Mouse (Mus musculus): ENCODE data around the gene Hist1h4b.
A peak's percentile ranks its signal among the peaks of the same experiment; 100 is the strongest.
"Not testable (repeated sequence)": the region's sequence is repeated elsewhere in the genome, so short reads cannot be mapped to it uniquely, and the experiment has no call there.

The Hist1h4b gene

GRCm38 (mm10) chr13:23756790-23757189 lies at the start of gene Hist1h4b:
Gene Hist1h4b (plus strand): TSS chr13:23757013.
- peak; percentile 95 for DNase-seq (ENCODE audit: low read depth)

DNA sequence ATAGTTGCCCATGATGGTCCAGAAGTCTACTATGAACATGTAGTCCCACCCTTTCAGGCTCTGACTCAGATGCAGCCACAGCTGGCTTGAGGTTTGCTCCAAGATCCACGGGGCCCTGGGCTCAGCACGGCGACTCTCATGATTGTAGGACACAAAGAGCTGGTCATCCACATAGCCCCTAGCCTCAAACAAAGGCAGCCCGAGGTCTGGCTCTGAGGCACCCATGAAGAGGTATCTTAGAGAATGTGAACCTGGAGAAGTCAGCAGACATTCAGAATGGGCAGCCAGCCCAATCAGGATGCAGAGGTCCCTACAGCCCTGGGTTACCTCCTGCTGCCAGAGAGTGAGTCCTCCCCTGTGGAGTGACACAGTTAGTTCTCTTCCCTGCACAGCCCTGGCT lies 48.8 kb upstream of the Hist1h4b start:
- no peak for DNase-seq (ENCODE audit: low read depth)

- no peak for DNase-seq (ENCODE audit: low read depth)
Observed at GRCm38 (mm10) chr13:23708654-23709053, 48.2 kb upstream of the Hist1h4b start.

DNA sequence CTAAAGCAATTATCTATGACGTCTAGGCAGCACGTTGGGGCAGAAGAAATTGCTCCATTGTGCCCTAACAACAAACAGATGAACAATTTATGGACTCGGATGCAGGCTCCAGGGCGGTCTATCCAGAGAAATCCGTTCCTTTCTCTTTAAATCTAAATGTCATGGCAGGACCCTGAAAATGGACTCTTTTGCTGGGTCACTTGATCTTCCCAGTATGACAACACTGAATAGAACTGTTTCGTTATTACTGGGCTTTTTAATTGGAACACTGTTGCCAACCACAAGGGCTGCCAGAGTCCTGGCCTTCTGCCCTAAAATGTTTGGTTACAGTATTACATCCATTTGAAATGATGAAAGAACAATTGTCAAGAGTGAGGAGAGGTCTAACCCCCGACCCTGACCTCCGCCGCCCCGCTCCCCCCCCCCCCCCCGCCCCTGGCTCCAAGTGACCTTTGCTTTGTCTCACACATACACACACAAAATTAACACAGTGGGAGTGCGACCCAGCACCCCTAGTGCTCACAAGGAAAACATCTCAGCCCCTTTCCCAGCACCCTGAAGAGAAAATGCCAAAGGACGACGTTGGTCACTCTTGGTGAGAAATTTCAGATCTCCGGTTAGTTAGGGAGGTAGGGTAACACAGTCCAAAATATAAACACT lies 47.0 kb upstream of the Hist1h4b start:
- no peak for DNase-seq (ENCODE audit: low read depth)

- no peak for DNase-seq (ENCODE audit: low read depth)
Observed at GRCm38 (mm10) chr13:23710374-23711089, 46.3 kb upstream of the Hist1h4b start, which contains the start of gene Hfe. Gene Hfe (minus strand): TSS chr13:23710854.

GRCm38 (mm10) chr13:23716261-23717042 lies 40.4 kb upstream of the Hist1h4b start:
- no peak for DNase-seq (ENCODE audit: low read depth)

- DNase-seq (ENCODE audit: low read depth), result no peak
Observed at GRCm38 (mm10) chr13:23717176-23717575, 39.6 kb upstream of the Hist1h4b start.

- not testable (repeated sequence) for DNase-seq (ENCODE audit: low read depth)
Observed at GRCm38 (mm10) chr13:23717593-23718245, 39.1 kb upstream of the Hist1h4b start.

GRCm38 (mm10) chr13:23724239-23724638 lies 32.6 kb upstream of the Hist1h4b start:
- DNase-seq (ENCODE audit: low read depth), result no peak

- DNase-seq (ENCODE audit: low read depth), result no peak
Observed at GRCm38 (mm10) chr13:23725213-23725612, 31.6 kb upstream of the Hist1h4b start.

DNA sequence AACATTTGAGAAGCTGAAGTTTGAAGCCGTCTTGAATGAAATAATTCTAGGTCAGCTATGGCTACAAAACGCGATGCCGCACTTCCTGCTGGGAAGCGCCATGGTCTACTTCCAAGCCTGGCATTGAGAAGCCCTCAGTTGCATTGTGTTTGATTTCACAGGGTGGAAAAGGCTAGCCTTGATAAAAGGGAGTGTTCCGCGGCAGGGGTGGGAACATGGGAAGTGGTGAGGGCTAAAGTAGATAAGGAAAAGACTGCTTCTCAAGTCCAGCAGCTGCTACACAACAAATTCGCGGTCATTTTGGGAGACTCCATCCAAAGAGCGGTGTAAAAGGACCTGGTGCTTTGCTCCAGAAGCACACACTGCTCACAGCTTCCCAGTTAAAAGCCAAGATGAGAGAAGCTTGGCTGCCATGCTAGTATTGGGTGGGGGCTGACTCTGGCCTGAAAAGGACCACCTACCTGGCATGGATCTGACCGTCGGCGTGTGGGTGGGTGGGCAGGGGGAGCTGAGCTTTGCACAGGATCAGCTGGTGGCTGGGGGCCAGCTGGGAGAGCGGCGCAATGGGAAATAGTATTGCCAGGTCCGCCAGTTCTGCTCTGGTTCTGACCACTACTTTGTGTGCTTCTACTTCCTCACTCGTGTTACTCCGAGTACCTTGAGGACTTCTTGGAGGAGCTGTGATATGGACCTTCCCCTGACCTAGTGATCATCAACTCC lies 28.2 kb upstream of the Hist1h4b start:
- no peak for DNase-seq (ENCODE audit: low read depth)

DNA sequence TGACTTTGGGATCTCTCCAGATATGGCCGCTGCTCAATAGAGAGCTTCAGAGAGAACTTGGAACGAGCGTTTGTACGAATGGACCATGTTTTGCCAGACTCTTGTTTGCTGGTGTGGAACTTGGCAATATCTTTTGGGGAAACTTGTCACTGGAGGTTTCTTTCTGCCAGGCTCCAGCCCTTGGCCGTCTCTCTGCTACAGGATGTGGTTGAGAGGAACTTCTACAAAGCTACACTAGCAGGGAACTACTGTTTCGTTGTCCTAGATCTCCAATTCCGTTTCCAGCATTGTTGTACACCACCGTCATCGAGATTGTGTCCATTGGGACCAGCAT lies 27.7 kb upstream of the Hist1h4b start:
- no peak for DNase-seq (ENCODE audit: low read depth)

DNA sequence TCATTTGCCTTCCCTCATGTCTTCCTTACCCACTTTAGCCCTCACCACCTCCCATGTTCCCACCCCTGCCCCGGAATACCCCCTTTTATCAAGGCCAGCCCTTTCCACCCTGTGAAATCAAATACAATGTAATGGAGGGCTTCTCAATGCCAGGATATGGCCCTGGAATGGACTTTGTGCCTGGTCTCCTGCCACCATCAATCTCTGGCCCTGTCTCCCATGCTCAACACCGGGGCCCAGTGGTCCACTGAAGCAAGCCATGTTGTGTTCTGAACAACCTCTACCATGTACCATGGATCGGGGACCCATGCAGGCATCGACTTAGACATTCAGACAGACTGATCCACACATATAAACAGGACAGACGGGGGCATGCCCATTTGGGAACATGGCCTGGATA lies 27.1 kb upstream of the Hist1h4b start:
- no peak for DNase-seq (ENCODE audit: low read depth)

DNA sequence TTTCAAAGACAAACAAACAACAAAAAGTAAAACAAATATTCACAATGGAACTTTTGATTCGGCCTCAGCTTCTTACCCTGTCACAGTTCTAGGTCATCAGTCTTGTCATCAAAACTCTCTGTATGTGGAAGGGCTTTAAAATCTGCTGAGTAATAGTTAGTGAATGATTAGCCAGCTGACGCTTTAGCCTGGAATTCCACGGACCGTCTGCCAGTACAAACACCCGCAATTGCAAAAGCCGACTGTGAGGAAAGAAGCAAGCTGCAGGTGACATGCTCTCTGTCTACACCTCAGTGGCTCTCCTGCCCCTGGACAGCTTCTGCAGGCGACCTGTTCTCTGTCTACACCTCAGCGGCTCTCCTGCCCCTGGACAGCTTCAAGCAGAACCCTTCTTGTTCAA lies 26.3 kb upstream of the Hist1h4b start:
- no peak for DNase-seq (ENCODE audit: low read depth)

DNA sequence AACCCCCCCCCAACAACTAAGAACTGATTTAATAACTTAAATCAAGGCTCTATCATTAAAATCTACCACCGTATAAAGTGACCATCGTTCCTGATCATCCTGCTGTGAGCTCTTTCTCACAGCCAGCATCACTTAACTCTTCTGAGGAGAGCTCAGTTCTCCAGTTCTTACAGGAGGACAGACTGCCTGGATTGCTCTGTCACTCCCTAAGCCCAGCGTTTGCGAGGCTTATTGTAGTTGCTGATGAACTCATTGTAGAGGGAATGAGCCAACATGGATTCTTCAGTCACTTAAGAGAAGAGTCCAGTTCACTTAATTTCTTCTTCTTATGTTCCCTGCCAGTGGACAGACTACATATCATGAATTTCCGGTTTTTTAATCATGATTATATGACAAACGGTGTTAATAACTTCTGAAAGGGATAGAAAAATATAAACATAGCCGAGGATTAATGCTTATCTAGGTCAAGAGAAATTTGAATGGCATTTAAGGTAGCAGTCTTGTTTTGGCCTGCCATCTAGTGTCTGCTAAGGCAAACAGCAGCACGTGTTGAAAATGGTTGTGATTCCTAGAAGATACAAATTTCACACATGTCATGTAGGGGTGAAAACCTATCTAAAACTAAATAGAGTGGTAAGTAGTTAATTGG lies 24.5 kb upstream of the Hist1h4b start:
- no peak for DNase-seq (ENCODE audit: low read depth)

DNA sequence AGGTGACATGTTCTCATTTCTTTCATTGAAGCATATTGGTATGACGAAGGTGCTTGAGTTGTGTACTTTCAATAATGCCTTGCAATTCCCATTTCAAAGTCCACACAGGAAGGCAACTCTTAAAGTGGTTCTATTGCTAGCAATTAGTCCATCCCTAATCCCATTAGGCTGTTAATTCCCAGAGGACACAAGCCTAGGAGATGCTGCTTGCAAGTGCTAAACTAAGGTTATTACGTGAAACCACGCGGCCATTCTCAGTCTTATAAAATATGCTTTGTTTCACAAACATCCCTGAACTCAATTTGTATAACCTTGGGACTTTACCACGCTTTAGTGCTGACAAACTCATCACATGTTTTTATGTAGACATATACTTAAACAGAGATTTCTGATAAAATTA lies 19.7 kb upstream of the Hist1h4b start:
- DNase-seq (ENCODE audit: low read depth), result no peak

DNA sequence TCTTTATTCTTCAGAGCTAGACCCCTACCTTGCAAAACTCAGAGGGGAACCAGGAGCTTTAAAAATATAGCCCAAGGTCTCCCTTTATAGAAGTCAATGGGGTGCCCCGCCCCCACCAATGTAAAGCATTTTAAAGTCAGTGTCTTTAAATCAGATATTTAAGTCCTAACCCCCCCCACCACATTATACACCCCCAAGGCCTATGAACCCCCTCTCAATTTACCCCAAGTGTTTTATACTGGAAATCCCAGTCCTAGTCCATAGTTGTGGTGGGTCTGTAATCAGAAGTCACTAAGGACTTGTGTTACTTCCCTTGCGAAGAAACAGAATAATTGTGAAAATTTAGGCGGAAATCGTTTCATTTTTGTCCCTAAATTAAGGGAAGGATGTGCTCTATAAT lies 18.8 kb upstream of the Hist1h4b start:
- DNase-seq (ENCODE audit: low read depth), result no peak

- peak; percentile 88 for DNase-seq (ENCODE audit: low read depth)
Observed at GRCm38 (mm10) chr13:23738677-23739068, 18.1 kb upstream of the Hist1h4b start, which contains the start of gene Hist1h1c. Gene Hist1h1c (plus strand): TSS chr13:23738808.

DNA sequence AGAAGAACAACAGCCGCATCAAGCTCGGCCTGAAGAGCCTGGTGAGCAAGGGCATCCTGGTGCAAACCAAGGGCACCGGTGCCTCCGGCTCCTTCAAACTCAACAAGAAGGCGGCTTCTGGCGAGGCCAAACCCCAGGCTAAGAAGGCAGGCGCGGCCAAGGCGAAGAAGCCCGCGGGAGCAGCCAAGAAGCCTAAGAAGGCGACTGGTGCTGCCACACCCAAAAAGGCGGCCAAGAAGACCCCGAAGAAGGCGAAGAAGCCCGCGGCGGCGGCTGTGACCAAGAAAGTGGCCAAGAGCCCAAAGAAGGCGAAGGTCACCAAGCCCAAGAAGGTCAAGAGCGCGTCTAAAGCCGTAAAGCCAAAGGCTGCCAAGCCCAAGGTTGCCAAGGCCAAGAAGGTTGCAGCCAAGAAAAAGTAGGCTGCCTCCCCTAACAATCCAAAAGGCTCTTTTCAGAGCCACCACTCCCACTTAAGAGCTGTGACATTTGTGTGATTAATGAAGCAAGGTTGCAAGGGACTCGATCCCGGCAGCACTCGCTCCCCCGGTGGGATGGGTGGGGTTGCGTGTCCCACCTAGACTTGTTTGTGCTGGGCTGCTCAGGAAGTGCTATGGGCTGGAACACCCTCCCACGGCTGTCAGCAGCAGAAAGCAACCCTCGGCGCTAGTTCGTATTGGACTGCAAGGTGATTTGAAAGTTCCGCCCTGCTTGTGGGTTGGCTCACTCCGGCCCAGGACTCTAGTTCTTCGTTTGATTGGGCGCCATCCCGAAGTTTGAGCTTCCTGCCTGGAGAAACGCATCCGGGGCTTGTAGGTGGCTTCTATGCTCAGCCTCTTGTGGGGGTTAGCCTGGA lies 17.5 kb upstream of the Hist1h4b start:
- no peak for DNase-seq (ENCODE audit: low read depth)

DNA sequence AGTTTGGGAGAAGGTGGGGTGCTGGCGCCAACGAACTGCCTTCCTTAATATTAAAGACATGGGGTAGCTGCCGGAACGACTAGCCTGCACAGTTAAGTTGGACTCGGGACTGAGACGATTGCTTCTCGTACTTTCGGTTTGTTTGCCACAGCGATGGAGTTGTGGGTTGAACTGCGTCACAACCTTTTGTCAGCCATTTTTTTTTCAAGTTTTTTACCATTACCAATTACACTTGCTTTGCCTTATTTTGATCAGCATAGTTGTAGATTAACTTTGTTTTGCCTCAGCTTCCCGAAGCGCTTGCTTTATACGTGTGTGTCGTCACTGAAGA lies 16.9 kb upstream of the Hist1h4b start:
- no peak for DNase-seq (ENCODE audit: low read depth)

Measured in c-Kit-positive CD71-negative TER-119-negative erythroid progenitor cells, embryonic 14.5 days (primary cell).